Mouse (Mus musculus): ENCODE data around the gene Krit1.
A peak's percentile ranks its signal among the peaks of the same experiment; 100 is the strongest.
"Not testable (repeated sequence)": the region's sequence is repeated elsewhere in the genome, so short reads cannot be mapped to it uniquely, and the experiment has no call there.

Krit1 gene

DNA sequence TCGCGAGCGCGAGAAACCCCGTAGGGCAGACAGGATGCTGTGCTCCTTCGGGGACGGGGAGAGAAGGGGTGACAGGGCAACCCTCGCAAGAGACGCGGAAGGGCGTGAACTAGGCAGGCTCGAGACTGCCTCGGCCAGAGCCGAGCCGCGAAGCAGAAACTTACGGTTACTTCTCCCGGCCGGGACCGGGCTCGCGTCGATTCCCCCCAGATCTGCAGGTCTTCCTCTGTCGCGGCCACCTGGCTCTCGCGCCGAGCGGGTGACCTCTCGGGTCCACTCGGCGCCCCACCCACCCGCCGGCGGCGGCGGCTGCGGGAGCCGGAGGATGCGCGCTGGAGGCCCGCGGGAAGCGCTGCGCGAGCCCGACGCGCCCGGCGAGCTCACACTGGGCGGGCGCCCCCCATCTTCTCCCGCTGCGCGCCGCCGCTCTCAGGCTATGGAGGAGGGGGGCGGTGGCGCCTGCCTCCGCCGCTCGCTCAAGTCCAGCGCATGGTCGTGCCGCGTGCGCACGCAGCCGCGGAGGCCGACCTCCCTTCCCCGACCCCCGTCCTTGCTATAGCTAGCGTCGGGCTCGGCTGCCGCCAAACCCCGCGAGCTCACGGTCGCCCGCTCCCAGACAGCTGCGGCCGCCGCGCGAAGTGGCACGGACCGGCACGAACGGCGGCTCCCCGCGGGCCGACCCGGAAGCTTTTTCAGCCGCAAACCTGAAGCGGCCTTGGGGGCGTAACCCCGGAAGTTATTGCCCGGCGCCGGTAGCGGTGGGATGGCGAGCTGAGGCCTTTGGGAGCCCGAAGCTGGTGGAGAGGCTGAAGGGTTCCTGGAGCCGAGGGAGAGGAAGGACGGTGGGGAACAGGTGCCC is at the start of gene Krit1, which contains the start of gene Ankib1:
TSS of gene Krit1 (plus strand) at position 752 of the 859 bp plus-strand sequence.
TSS of gene Ankib1 (minus strand) at position 493 of the 859 bp plus-strand sequence.
- peak; percentile 79 for DNase-seq (ENCODE audit: low read depth, low spot score)

GRCm38 (mm10) chr5:3771512-3771911 is 31.5 kb upstream of the Krit1 start:
- DNase-seq (ENCODE audit: low read depth, low spot score): no peak

DNA sequence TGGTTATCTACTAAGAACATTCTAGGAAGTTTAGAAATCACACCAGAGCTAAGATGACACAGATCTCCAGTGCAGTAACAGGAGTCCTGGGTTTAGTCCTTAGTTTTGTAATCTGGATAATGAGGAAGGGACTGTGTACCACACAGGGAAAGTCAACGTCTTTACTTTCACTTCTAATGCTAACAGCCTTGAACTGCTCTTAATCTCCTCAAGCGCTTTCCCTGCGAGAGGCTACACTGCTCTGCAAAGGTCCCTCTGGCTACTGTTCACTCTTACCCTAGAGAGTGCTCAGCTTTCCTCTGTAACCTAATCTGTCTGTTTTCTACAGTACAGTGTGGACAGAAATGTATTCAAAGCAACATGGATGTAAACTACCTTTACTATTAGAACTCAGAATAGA is 31.0 kb upstream of the Krit1 start:
- no peak for DNase-seq (ENCODE audit: low read depth, low spot score)

GRCm38 (mm10) chr5:3782670-3783069 is 20.3 kb upstream of the Krit1 start:
- no peak for DNase-seq (ENCODE audit: low read depth, low spot score)

GRCm38 (mm10) chr5:3783947-3784681 is 18.9 kb upstream of the Krit1 start:
- no peak for DNase-seq (ENCODE audit: low read depth, low spot score)

DNA sequence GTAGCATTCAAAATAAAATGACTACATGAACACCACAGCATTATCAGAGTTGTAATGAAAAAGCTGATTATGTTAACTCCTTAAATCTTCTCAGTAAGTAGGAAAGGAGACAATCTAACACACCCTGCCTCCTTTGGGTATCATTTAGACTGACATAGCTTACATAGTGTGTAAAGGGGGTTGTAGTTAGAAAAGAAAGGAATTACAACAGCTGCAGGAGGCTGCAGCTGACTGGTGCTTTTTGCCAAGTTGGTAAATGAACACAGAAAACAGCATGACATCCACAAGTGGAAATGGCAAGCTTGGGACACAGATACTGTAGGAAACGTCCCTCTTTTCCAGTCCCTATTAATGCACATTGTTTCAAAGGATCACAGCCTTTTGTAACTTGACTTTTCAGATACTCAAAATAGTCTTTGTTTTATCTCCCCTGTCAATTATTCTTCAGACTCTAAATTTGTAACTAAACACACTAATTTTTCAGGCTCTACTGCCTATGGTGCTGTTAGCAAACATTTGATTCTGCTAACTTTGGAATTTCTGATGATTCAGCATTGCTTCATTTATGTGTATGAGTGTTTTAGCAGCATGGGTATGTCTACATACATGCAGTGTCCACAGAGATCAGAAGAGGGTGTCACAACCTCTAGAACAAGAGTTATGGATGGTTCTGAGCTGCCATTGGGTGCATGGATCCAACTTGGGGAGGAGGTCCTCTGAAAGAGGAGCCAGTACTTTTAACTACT is 18.1 kb upstream of the Krit1 start:
- no peak for DNase-seq (ENCODE audit: low read depth, low spot score)

GRCm38 (mm10) chr5:3787548-3787947 is 15.4 kb upstream of the Krit1 start:
- no peak for DNase-seq (ENCODE audit: low read depth, low spot score)

GRCm38 (mm10) chr5:3791048-3791447 is 11.9 kb upstream of the Krit1 start:
- no peak for DNase-seq (ENCODE audit: low read depth, low spot score)

DNA sequence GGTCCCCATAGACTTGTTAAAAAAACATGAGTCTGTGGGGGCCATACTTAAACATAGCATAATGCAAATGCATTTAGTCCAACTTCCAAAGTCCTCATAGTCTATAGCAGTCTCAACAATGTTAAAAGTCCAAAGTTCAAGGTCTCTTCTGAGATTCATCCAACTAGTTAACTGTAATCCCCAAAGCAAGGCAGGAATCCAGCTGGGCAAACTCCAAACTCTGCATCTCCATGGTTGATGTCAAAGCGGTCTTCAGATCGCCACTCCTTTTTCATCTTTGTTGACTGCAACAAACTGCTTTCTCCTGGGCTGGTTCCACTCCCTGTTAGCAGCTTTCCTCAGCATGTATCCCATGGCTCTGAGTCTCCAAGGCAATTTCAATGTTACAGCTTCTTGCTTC is 5.9 kb upstream of the Krit1 start:
- DNase-seq (ENCODE audit: low read depth, low spot score): not testable (repeated sequence)

GRCm38 (mm10) chr5:3798656-3799055 is 4.3 kb upstream of the Krit1 start:
- not testable (repeated sequence) for DNase-seq (ENCODE audit: low read depth, low spot score)

- no peak for DNase-seq (ENCODE audit: low read depth, low spot score)
Observed at GRCm38 (mm10) chr5:3800041-3800440, 2.9 kb upstream of the Krit1 start.

- no peak for DNase-seq (ENCODE audit: low read depth, low spot score)
Observed at GRCm38 (mm10) chr5:3800881-3801280, 2.1 kb upstream of the Krit1 start.

DNA sequence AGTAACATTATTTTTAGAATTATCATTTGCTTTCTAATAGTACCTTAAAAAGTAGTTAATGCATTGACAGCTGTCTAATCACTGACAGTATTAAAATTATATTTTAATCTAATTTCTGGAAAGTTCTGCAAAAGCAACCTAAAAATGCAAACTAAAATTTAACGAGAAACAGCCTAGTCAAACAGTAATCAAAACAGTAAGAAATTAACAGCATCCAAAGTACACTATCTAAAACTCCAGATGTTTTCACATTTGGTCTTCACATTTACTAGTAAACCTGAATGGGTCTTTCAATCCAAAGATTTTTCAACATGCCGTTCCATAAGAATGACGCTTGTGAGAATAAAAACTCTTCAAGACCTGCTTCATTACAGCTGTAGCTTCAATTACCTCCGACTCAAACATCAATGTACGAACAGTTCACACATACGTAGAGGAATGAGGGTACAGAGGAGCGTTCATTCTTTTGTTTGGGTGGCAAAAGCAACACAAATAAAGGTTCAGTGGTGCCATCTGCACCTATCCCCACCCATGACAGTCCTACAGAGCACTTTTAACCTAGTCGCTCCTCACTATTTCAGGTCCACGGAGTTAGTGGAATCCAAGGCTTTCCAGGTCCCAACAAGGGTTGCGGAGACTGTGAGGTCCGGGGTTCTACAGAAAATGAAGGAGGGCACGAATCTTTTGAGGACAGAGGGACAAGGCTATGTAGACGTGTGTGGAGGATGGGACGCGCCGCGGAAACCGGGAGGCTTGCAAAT is 1.1 kb upstream of the Krit1 start:
- no peak for DNase-seq (ENCODE audit: low read depth, low spot score)

DNA sequence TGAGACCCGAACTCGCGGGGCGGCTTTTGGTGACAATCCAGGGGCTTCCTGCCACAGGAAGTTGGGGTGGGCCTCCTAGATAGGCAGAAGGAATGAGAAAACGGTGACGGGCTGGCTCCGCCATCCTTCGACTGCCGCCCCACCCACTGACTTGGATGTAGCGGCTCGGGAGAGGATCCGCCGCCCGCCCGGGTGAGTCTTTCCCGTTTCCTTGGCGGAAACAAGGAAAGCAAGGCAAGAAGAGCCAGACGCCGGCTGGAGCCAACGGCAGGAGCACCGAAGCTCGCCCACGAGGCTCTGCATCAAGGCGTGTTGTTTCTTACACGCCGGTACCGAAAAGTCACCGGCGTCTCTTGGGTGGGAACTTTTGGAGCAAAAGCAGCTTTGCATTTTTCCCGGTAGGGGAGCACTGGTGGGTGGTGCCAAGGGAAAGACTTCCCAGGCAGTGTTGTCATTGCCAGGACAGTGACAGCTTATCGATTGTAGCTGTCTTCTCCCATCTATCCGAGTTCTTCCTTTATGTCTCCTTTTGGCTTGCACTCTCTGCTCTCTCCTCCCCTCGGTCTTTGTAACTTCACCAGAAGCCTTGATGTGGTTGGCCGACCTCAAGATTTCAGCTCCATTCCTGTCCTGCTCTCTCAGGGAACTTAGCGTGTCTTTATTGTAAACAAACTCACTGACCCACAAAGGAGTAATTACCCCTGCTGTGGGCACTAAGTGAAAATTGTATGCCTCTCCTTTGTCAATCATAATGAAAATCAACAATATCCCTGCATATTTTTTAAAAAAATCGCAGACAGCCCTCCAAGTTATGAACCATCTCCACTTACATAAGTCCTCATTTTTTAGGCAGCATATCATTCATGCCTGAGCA is 545 bp downstream of the Krit1 start:
- no peak for DNase-seq (ENCODE audit: low read depth, low spot score)

- no peak for DNase-seq (ENCODE audit: low read depth, low spot score)
Observed at GRCm38 (mm10) chr5:3808472-3808871, 5.5 kb downstream of the Krit1 start.

DNA sequence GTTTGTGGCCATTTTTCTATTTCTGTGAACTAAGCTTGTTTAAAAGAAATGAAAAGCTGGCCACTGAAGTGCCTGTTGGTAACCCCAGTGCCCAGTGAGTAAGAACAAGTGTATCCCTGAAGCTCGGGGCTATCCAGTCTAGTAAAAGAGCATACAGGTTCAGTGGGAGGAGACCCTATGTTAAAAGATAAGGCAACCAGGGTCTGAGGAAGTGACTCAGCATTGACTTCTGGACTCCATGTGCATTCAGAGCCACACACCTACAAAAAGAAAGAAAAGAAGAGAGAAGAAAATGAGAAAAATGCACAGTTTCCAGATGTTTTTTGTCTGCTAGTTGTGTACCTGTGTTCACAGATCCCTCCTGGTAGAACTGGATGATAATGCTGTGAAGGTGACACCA is 31.1 kb downstream of the Krit1 start:
- DNase-seq (ENCODE audit: low read depth, low spot score): no peak

DNA sequence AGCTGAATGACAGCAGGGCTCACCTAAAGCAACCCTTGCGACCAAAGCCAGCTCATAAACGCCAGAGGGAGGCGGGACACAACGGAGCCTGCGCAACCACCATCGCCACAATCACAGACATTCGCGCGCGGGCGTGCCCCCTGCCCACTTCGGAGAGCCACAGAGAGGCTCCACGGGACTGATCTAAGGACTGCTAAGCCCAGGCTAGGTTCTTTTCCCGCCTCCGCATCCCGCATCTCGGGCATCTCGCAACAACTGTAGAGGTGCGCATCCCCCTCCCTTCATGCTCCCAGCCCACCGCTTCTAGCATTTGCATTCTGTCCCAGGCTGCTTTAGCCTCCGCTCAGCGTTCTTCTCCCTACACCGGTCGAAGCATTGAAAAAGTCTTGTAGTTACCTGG is 42.0 kb downstream of the Krit1 start, which contains the start of gene Lrrd1:
TSS of gene Lrrd1 (plus strand) at position 148 of the 400 bp plus-strand sequence.
- no peak for DNase-seq (ENCODE audit: low read depth, low spot score)

DNA sequence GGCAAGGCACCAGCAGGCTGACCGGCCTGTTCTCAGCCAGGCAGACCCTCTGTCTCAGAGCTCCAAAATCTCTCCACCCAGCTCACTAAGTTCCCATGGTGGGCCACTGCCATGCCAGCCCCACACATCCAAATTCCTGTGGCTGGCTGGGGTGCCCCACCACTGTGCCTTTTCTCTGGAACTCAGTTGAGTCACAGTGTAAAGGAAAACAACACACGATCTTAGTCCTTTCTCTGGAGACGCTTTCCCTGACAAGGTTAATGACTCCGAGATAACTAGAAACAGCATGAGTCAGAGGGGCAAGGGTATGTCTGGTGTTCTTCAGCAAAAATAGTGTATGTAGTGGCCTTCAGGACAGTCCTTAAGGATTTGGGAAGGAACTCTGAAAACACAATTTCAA is 67.2 kb downstream of the Krit1 start:
- no peak for DNase-seq (ENCODE audit: low read depth, low spot score)

GRCm38 (mm10) chr5:3872348-3872747 is 69.4 kb downstream of the Krit1 start:
- DNase-seq (ENCODE audit: low read depth, low spot score): no peak

- DNase-seq (ENCODE audit: low read depth, low spot score): no peak
Observed at GRCm38 (mm10) chr5:3873485-3873884, 70.5 kb downstream of the Krit1 start.

Data from brain, embryonic 18.5 days (tissue).